Mouse (Mus musculus) brain, embryonic 14.5 days (tissue): ENCODE data around the gene Ech1.

Experiments
- CTCF ChIP-seq: fragments of 200-500 bp; IDR thresholded peaks from 2 replicates; pipeline ENCODE4 v1.5.1; 2012; ENCODE audit warnings: inconsistent platforms, mild to moderate bottlenecking, moderate library complexity, borderline replicate concordance; ENCODE audit not compliant: insufficient read depth, insufficient read length; ENCODE audit errors: extremely low read depth
- POLR2A ChIP-seq: fragments of 200-500 bp; IDR thresholded peaks from 2 replicates; pipeline ENCODE4 v1.6.1; 2012; ENCODE audit warnings: mild to moderate bottlenecking, inconsistent platforms, borderline replicate concordance; ENCODE audit not compliant: poor library complexity, insufficient read depth, insufficient read length, severe bottlenecking; ENCODE audit errors: extremely low read depth

DNA sequence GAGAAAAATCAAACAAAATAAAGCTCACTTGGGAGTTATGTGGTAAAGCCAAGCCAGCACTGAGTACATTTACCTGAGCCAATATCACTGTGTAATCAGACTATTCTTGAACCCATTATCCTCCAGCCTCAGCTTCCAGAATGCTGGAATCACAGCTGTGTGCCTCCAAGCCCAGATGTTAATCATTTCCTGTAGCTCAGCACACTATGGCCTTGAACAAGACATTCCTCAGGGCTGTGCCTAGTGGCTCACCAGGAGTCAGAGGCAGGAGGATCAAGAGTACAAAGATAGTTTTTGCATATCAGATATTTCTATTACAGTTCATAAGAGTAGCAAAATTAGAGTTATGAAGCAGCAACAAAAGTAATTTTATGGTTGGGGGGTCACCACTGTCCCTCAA lies 33.3 kb upstream of the Ech1 start:
- TF ChIP-seq POLR2A (no peak), CTCF (no peak)
